Mouse (Mus musculus) heart, embryonic 10.5 days (tissue): ENCODE results near the gene Sash1. TPM values are rescaled to one million over a fixed set of nuclear protein-coding genes. Genes with fewer than 3 reads are reported as not detected.

ENCODE experiments used
- DNase-seq: peaks from one replicate; pipeline ENCODE4 v3.0.0-alpha.2; 2017; ENCODE audit warnings: low spot score
- H3K27ac ChIP-seq: fragments of 300-500 bp; sonication (generic); 2 replicates; pipeline ENCODE4 v1.5.1; 2016; ENCODE audit warnings: mild to moderate bottlenecking
- H3K27me3 ChIP-seq: fragments of 300-500 bp; sonication (generic); 2 replicates; pipeline ENCODE4 v1.6.1; 2016; ENCODE audit warnings: mild to moderate bottlenecking; ENCODE audit not compliant: poor library complexity, insufficient read depth, severe bottlenecking
- H3K36me3 ChIP-seq: fragments of 300-500 bp; sonication (generic); 2 replicates; pipeline ENCODE4 v1.6.1; 2016; ENCODE audit warnings: mild to moderate bottlenecking, moderate library complexity
- H3K4me1 ChIP-seq: fragments of 300-500 bp; sonication (generic); 2 replicates; pipeline ENCODE4 v1.6.1; 2016; ENCODE audit warnings: mild to moderate bottlenecking
- H3K4me3 ChIP-seq: fragments of 300-500 bp; sonication (generic); 2 replicates; pipeline ENCODE4 v1.5.1; 2016; ENCODE audit warnings: mild to moderate bottlenecking, moderate library complexity
- H3K9me3 ChIP-seq: fragments of 300-500 bp; sonication (generic); 2 replicates; pipeline ENCODE4 v1.6.1; 2016; ENCODE audit warnings: mild to moderate bottlenecking, moderate library complexity
- WGBS: fragments of 180-500 bp; shearing (Covaris S2); methylation state at CpG from one replicate; pipeline ENCODE4 v1.1.7; 2016; 5-methylcytosine and 5-hydroxymethylcytosine counted together
- polyA plus RNA-seq: library from polyadenylated mRNA; unstranded; fragments of >200 nt; fragmentation: Nextera tagmentation; extraction: Ambion mirVana; gene quantifications from 2 replicates; pipeline ENCODE4 v1.2.1, GENCODE M21; 2016

Gene Sash1
- polyA plus RNA-seq, 1 experiment from 2014 or later = 2.7 TPM

DNA sequence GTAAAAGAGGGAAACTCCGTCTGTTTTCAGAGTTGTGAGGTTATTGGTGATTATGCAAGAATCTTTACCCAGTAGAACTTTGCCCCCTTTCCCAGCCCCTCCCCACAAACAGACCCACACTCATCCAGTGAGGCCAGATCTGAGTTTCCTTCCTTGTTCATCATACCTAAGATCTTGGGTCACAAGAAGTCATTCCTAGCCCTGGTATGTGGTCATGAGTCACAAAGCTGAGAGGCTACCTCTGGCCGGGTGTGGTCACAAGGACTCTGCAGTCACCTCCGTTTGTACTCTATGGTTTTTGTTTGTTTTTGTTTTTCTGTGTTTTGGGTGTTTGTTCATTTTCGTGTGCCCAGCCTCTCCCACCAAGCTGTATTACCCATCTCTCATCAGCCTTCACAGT, 4.6 kb upstream of the Sash1 start:
- whole genome bisulfite sequencing = 70% methylated on average over 4 of the region's 4 CpGs
- H3K4me1 ChIP-seq = 0 out of 2 replicates have a peak, but pooled peaks cover 5% of the 10 kb centered on the region

DNA sequence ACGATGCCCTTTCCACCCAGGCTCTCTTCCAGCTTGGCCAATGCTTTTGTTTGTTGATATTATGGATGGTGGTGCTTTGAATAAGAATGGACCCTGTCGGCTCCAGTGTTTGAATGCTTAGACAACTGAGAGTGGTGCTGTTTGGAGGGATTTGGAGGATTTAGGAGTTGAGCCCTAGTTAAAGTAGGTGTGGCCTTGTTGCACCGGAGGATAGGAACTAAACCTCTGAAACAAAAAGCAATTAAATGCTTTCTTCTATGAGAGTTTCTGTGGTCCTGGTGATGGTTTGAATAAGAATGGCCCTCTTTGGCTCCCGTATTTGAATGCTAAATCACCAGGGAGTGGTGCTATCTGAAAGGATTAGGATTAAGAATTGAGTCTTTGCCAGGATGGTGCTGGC, 3.5 kb upstream of the Sash1 start:
- Histone ChIP-seq H3K27ac (no peak overlapping the region), H3K27me3 (no peaks in the 10 kb centered on the region), H3K4me3 (no peak overlapping the region), H3K9me3 (no peaks in the 10 kb centered on the region), H3K4me1 (peaks cover 3% of the 10 kb centered on the region; the same call in 1 of the 2 replicates), H3K36me3 (no peaks in the 10 kb centered on the region)
- no peak for DNase-seq
- WGBS = 69% methylated on average over 4 of the region's 4 CpGs

More for the DNA sequence above, 4.6 kb upstream of the Sash1 start:
- Histone ChIP-seq H3K4me3 (no peak overlapping the region), H3K27me3 (no peaks in the 10 kb centered on the region), H3K9me3 (no peaks in the 10 kb centered on the region), H3K36me3 (no peaks in the 10 kb centered on the region), H3K27ac (no peak overlapping the region)
- DNase-seq = no peak

DNA sequence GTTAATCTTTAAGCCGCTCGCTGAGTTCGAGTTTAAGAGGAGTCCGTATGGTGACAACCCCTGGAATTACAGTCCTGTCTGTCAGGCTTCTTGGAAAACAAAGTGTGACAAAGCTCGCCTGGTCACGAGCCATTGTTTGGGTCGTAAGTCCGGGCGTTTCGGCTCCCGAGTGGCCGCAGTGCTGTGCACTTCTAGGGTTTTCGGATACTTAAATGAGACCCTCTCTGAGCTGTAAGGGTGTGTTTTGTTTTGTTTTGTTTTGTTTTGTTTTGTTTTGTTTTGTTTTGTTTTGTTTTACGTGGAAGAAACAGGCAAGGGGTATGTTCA, 621 bp upstream of the Sash1 start:
- no peaks in the 10 kb centered on the region for H3K9me3 ChIP-seq
- no peaks in the 10 kb centered on the region for H3K27me3 ChIP-seq
- peaks cover 18% of the 10 kb centered on the region for H3K4me1 ChIP-seq
- WGBS = under 1% methylated on average over 14 of the region's 14 CpGs
- H3K36me3 ChIP-seq = no peaks in the 10 kb centered on the region
- peak overlapping the region; percentile 85 for H3K4me3 ChIP-seq
- peak overlapping the region; percentile 95 for H3K27ac ChIP-seq
- no peak for DNase-seq

DNA sequence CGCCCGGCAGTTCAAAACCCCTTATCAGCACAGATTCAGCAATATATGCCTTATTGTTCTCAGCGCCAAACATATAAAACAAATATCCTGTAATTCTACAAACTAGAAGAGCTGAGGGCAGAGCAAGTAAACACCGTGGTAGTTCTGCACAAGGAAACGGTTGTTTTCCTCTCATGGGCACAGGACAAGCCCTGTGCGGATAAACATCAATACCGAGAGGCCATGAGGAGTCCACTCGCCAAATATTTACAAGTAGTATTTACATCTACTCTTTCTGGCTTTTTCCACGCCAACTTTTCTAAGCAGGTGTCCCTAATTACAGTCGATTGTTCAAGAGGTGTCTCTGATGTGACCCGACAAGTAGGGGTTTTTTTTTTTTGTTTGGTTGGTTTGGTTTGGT, 669 bp downstream of the Sash1 start:
- H3K4me1 ChIP-seq = peaks cover 22% of the 10 kb centered on the region
- H3K27me3 ChIP-seq = no peaks in the 10 kb centered on the region
- H3K4me3 ChIP-seq = peak overlapping the region; percentile 85
- no peaks in the 10 kb centered on the region for H3K9me3 ChIP-seq
- DNase-seq = no peak
- no peaks in the 10 kb centered on the region for H3K36me3 ChIP-seq
- WGBS = 2% methylated on average over 11 of the region's 11 CpGs
- peak overlapping the region; percentile 95 for H3K27ac ChIP-seq

DNA sequence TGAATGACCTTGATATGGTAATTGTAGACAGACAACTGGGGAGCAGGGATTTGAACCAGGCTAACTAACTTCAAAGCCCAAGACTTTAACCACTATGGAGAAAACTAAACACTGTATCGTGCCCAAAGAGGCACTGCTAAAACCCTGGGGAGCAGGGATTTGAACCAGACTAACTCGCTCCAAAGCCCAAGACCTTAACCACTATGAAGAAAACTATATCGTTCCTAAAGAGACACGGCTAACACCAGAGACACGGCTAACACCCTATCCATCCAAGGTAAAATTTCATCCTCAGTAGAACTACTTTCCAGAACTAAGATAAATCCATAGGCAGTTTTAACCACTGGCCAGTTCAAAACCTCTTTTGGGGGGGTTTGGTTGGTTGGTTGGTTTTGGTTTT, 1.3 kb downstream of the Sash1 start:
- Histone ChIP-seq H3K27ac (no peak overlapping the region), H3K27me3 (no peaks in the 10 kb centered on the region), H3K4me3 (peak overlapping the region; percentile 85), H3K4me1 (peaks cover 22% of the 10 kb centered on the region), H3K36me3 (no peaks in the 10 kb centered on the region), H3K9me3 (no peaks in the 10 kb centered on the region)
- no peak for DNase-seq
- 18% methylated on average over 5 of the region's 5 CpGs for WGBS

DNA sequence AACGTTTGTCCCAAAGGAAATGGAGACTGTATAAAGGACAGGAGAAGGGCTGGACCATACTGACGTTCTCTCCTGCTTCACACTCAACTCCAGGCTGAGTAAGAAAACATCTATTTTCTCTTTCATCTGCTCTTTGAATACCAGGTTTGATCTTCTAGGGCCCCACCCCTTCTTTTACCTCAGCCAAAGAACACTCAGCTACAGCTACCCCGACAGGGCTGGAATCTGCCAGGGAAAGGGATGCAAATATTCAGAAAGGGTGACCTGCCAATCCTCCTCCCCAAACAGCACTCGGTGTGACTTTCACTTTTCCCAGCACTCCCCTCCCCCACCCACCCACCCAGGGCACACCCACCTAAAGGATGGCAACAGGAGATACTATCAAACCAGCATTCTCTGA, 2.2 kb downstream of the Sash1 start:
- H3K27ac ChIP-seq = 0 out of 2 replicates have a peak overlapping the region, but pooled peaks have one; percentile 16
- peak overlapping the region; percentile 85 for H3K4me3 ChIP-seq
- H3K27me3 ChIP-seq = no peaks in the 10 kb centered on the region
- no peaks in the 10 kb centered on the region for H3K9me3 ChIP-seq
- no peak for DNase-seq
- no peaks in the 10 kb centered on the region for H3K36me3 ChIP-seq
- 2% methylated on average over 4 of the region's 4 CpGs for WGBS
- H3K4me1 ChIP-seq = peaks cover 30% of the 10 kb centered on the region

DNA sequence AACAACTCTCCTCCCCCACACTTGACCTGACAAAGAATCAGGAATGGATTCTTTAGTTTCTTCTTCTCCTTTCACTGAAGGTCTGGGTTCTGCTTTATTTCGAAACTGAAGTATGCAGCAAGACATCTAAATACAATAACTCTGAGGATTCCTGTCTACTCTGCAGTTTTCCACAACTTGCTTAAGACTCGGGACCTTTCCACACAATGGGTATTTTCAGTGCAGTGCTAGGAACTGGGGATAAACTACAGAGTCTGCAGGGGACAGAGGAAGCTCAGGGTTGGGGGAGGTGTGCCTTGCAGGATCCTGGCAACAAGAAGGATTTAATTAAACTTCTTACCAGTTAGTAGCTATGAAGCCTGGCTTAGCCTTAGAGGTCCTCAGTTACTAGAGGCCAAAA, 4.1 kb downstream of the Sash1 start:
- WGBS = 34% methylated on average over 2 of the region's 2 CpGs
- Histone ChIP-seq H3K4me1 (peaks cover 35% of the 10 kb centered on the region), H3K36me3 (0 out of 2 replicates have a peak, but pooled peaks cover 3% of the 10 kb centered on the region), H3K27me3 (no peaks in the 10 kb centered on the region), H3K4me3 (no peak overlapping the region), H3K9me3 (no peaks in the 10 kb centered on the region), H3K27ac (no peak overlapping the region)
- no peak for DNase-seq

DNA sequence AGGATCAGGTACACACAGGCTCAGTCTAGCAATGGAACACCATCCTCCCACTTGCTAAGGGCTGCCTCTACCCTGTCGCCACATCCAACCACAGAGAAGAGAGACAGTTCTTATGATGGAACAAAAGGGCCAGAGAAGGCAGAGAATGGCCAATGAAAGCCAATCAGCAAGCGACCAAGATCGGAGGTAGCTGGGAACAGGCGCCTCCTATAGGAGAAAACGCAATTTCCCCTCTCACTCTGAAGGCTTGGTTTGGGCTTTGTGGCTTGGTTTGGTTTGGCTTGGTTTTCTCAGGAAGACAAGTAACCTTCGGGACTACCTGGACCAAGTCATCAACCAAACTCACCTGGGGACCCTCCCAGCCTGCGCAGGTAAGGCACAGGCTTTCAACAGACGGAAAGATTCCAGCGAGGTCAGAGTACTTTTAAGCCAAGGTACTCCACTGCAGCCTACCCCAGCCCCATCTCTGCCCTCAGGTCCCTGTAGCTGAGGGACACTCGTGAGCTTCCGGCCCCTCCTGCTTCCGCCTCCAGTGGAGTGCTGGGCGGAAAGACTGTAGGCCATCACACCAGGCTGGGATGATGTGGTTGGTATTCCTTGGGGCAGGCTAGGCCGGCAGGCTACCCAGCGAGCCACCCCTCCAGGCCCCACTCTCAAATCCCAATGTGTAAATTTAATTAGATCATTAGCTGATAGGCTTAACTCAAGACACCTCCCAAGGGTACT, 4.8 kb downstream of the Sash1 start:
- Histone ChIP-seq H3K27ac (no peak overlapping the region), H3K27me3 (no peaks in the 10 kb centered on the region), H3K4me1 (peaks cover 35% of the 10 kb centered on the region), H3K9me3 (no peaks in the 10 kb centered on the region), H3K4me3 (no peak overlapping the region), H3K36me3 (0 out of 2 replicates have a peak, but pooled peaks cover 3% of the 10 kb centered on the region)
- 51% methylated on average over 15 of the region's 15 CpGs for WGBS
- no peak for DNase-seq

DNA sequence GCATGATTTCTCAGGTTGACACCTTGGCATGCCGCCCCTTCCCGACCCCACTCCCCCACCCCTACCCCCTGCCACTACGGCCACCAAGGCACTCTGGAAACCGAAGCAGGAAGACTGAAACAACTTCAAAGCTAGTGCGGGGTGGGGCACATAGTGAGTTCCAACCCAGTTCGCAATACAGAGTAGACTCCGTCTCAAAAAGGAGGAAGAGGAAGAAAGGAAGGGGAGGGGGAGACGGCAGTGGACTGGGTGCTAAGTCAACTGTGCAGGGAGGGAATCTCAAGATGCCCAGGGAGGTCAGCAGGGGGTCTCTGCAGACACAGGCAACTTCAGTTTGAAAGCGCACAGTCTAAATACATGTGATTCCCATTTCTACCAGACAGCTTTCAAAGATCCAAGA, 7.0 kb downstream of the Sash1 start:
- Histone ChIP-seq H3K36me3 (0 out of 2 replicates have a peak, but pooled peaks cover 3% of the 10 kb centered on the region), H3K27ac (peak overlapping the region; percentile 42; the same call in 1 of the 2 replicates)

DNA sequence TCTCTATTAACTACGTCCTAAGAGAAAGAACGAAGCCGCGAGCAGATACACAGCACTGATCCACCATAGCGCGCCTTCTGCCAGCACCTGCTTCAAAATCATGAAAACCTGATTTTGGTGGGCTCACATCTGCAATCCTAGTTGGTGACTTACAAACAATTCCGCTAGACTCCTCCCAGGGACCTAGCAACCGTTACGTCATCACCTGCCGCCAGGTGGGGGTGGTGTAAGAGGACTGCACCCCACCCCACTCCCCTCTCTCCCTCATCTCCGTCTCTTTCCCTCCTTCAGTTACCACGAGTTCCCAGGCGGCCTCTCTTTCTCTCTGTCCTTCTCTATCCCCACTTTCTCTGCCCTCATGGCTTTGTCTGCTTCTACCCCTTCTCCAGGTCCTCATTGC, 7.5 kb downstream of the Sash1 start:
- DNase-seq = no peak
- H3K4me1 ChIP-seq = peaks cover 30% of the 10 kb centered on the region
- WGBS = 62% methylated on average over 13 of the region's 13 CpGs
- H3K27ac ChIP-seq = peak overlapping the region; percentile 42; the same call in 1 of the 2 replicates
- H3K36me3 ChIP-seq = 0 out of 2 replicates have a peak, but pooled peaks cover 3% of the 10 kb centered on the region
- H3K9me3 ChIP-seq = no peaks in the 10 kb centered on the region
- peak overlapping the region; percentile 38 for H3K4me3 ChIP-seq
- H3K27me3 ChIP-seq = no peaks in the 10 kb centered on the region

More for the DNA sequence above, 7.0 kb downstream of the Sash1 start:
- Histone ChIP-seq H3K9me3 (no peaks in the 10 kb centered on the region), H3K4me3 (peak overlapping the region; percentile 38), H3K4me1 (peaks cover 35% of the 10 kb centered on the region), H3K27me3 (no peaks in the 10 kb centered on the region)
- no peak for DNase-seq
- WGBS = 25% methylated on average over 9 of the region's 9 CpGs

DNA sequence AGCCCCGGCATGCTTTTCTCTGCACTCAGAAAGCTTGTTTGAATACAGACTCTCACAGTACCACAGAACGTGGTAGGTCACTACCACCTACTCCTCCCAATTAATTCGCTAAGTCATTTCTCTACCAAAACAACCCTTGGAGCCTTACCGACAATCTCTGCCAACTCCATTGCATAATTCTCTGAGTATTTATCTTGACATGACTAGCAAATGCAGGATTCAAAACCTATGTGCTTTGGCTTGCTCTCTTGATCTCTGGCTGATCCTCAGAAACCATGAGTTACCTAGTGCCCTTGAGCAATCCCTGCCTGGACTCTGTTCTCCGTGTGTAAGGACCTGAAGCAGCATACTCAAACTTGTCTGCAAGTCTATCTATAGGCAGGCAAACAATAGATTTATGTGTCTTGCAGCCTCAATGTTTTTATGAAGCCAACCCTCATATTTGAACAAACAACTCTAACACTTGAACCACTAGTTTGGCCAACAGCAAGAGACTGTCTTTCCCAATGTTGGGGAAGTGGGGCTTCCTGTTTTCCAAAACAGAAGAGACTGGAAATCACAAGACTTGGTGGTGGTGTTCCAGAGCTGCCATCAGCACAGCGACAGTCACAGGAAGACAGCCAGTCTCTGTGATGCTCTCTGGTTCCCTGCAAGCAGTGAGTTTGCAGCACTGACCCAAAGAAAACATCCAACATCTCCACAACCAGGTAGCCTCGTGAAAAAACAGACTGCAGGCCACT, 12.1 kb downstream of the Sash1 start:
- DNase-seq = no peak
- H3K4me1 ChIP-seq = peaks cover 14% of the 10 kb centered on the region
- H3K4me3 ChIP-seq = no peak overlapping the region
- no peak overlapping the region for H3K27ac ChIP-seq
- H3K27me3 ChIP-seq = no peaks in the 10 kb centered on the region
- 0 out of 2 replicates have a peak, but pooled peaks cover 3% of the 10 kb centered on the region for H3K36me3 ChIP-seq
- 72% methylated on average over 7 of the region's 7 CpGs for WGBS
- H3K9me3 ChIP-seq = no peaks in the 10 kb centered on the region

DNA sequence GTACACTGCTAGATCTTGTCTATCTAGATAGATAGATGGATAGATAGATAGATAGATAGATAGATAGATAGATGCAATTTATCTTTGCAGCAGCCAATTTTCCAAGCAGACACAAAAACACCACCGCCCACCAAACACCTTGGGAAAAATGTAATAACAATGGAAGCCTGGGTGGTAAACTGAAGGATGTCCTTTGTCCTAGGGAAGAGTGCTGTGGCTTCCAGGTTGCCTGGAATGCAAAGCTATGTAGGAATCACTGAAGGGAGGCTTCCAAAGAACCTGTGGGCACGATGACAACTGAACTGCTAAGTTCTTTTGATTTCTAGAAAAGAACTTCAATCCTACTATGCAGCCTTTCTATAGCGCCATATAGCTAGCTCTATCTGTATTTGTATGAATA, 13.1 kb downstream of the Sash1 start:
- Histone ChIP-seq H3K4me3 (no peak overlapping the region), H3K4me1 (peaks cover 8% of the 10 kb centered on the region; the same call in 1 of the 2 replicates), H3K27me3 (no peaks in the 10 kb centered on the region), H3K9me3 (no peaks in the 10 kb centered on the region), H3K36me3 (0 out of 2 replicates have a peak, but pooled peaks cover 3% of the 10 kb centered on the region), H3K27ac (no peak overlapping the region)
- 93% methylated on average over 3 of the region's 3 CpGs for WGBS
- no peak for DNase-seq

DNA sequence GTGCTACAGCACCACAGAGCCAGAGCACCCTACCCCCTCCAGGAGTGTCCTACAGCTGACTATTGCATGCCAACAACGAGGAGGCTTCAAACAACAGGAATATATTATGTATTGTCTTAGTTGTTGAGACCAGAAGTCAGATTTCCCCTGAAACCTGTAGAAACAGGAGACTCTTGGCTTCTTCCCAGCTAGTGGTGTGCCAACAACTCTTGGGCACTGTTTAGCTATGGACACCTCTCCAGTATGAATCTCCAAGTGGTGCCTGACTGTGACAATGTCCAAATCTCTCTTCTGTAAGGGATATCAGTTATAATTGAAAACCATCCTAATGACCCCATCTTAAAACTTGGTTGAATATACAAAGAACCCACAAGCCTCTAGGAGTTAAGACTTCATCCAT, 13.9 kb downstream of the Sash1 start:
- H3K27ac ChIP-seq = no peak overlapping the region
- WGBS = 76% methylated on average over 1 of the region's 1 CpGs
- no peak for DNase-seq

More for the DNA sequence above, 13.9 kb downstream of the Sash1 start:
- Histone ChIP-seq H3K9me3 (no peaks in the 10 kb centered on the region), H3K4me1 (peaks cover 8% of the 10 kb centered on the region), H3K36me3 (no peaks in the 10 kb centered on the region), H3K27me3 (no peaks in the 10 kb centered on the region), H3K4me3 (no peak overlapping the region)
